Mouse (Mus musculus): ENCODE data around the gene St6gal1.

The St6gal1 gene

DNA sequence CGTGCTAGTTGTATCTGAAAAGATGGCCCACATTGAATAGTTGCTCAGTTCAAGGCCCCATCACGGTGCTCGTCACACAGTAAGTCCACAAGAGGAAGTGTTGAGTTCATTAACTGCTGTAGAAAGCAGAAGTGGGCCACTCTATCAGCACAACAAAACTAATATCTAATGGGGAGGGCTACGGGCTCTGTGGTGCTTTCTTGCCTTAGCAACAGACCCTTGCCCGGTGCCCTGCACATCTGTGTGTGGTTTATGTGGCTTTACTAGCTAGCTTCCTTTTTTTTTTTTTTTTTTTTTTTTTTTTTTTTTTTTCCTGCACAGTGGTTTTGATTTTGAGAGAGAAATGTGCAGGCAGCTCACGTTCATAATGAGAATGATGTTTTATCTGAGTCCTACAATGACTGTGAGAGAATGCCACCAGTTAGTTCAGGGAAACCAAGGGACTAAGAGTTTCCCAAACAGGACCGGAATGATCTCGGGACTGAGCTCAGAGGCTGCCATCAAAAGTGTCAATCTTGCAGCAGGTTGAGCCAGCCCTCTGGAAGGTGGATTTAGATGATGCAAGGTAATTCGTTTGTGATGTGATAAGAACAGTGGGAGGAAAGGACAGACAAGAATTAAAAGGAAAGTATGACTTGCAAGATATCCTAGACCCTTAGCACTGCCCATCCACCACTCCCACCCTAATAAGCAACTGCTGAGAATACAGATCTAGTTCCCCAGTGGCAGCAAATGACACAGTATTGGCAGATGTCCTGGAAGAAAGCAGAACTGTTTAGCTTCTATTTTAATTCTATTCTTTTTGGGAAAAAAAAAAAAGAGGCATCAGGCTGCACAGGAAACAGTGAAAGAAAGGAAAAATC lies 55.6 kb downstream of the St6gal1 start:
- DNase-seq: no peak

DNA sequence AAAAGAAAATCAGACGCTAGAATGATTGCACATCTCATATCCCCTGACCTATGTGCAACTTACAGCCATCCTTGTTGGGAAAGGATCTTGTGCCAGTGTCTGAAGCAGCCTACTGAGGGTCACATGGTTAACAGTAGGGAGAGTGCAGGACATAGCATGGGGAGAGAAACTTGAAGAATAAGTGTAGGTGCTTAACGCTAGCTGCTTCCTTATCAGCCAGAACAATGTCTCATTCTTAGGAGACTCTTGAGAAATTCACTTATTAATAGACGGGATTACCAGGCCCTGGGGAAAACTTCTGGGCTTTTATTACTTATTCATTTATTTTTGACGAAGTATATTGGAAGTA lies 56.2 kb downstream of the St6gal1 start:
- no peak for DNase-seq

DNA sequence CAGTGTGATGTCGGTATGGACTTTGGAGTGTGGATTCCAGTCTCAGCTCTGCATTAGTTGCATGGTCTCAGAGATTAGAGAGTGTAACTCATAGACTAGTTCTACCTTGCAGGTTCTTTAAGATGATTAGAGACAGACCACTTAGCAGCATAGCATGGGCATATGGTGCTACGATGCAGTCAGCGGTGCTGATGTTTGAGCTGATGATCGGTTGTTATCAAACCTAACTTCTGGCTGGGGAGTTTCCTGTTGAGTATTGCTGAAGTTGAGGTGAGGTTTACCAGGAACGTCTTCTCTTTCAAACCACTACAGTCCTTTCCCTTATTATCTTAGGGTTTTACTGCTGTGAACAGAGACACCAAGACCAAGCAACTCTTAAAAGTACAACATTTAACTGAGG lies 57.7 kb downstream of the St6gal1 start:
- no peak for DNase-seq

DNA sequence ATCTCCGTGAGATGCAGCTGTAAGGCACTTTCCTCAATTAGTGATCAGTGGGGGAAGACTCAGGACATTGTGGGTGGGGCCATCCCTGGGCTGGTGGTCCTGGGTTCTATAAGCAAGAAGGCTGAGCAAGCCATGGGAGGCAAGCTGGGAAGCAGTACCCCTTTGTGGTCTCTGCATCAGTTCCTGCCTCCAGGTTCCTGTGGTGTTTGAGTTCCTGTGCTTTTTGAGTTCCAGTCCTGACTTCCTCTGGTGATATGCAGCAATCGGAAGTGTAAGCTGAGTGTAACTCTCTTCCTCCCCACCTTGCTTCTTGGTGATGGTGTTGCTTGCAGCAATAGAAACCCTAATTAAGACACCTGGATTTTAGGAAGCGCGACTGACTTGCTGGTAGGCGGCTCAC lies 58.4 kb downstream of the St6gal1 start:
- DNase-seq: no peak

DNA sequence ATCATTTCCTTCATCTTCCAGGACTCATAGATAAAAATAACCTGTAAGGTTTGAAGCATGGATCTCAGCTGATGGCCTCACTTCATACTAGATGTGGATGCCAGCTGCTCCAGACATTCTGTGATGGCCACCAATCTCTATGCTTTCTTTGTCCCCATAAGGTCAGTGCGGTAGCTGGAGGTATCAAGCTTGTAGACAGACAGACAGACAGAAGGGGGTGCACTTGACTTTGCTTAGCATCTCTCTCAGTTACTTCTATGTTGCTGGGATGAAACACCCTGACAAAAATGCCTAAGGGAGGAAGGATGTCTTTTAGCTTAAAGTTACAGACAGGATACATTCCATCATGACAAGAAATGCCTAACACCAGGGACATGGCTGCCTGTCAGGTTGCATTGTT lies 59.1 kb downstream of the St6gal1 start:
- no peak for DNase-seq

DNA sequence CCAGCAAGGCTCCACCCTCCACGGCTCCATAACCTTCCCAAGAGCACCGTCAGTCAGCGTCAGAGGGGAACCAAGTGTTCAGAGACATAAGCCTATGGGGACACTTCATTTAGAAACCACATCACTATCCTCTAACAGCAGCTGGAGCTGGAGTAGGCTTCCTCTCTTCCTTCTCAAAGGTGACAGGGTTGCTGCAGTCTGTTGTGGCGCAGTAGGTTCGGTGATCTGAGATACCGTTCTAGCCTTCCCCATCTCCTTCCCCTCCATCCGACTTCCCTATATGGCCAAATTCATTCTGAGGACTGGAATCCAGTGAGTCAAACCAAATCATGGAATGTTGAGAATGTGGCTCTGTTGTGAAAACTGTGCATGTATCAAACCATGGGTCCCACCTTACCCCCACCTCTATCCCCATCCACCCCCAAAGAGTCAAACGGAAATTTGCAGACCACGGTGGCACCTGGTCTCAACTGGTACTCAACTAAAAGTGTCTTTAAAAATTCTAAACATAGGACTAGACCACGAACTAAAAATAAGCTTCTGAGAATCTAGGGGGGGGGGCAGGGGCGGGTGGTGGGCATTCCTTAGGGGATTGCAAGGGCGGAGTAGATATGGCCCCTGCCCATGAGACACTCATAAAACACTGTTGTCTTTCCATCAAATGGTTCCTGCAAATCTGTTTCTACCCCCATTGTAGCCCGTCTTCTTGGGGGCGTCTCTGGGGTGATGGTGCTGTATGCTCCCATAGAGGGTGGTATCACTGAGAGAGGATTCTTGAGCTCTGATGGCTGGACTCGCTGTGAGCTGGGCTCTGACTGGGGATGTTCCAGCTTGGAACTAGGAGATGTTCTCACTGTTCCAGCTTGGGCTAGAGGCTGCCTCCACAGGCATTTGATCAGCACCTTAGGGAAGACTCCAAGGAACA lies 60.2 kb downstream of the St6gal1 start:
- no peak for DNase-seq

DNA sequence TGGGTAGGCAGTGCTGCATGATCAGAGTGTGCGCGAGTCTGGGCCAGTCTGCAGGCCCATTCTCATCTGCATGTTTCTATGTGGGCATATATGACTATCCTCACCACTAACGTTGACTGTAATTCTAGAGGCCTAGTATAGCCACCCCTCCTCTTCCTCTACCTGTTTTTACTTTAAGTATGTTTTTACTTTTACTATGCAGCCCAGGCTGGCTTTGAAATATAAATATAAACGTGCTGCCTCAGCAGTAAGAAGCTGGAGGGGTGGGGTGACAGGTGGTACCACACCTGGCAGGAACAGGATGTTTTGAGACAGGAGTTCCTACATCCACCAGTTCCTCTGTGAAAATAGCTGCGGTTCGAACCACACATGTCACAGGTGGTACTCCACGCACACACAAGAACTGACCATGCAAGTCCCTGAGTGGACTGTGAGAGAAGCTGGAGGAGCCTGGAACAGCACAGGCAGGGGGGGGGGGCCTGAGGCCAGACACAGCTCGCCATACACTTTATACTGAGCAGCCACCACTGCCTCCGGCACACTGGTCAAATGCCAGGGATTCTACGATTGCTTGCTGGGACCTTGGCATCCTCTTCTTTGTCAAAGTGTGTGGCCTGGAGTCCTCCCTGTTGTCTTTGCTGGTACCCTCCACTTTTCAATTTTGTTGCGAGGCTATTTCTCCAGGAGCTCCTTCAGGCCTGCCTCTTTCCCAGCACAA lies 62.0 kb downstream of the St6gal1 start:
- DNase-seq: no peak

DNA sequence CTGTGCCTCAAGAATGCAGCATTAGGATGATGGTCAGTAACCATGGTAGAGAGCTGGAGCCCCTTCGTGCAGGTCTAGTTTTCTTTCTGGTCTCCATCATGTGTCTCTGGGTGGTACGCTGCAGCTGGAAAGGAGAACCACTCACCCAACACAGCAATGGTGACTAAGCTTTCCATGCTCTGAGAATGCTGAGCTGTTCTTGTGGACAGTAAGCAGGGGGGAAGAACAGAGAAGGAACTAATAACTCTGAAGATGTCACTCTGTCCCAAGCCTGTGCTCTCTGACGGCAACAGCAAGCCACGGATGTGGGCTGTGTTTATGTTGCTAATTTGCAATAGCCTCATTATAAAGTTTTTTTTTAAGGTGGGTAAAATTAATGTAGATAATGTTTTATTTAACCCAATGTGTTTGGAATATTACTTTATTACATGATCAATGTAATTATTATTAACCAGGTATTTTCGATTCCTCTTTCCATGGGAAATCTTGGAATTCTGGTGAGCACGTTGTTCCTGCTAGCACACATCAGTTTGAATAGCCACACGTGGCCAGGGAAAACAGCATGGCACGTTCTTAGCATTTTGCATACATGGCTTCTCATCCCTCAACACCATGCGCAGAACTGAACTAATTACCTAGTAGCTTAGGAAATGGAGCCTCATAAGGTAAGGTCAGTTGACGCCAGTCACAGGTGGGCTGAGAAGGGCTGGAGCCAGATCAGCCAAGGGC lies 62.9 kb downstream of the St6gal1 start:
- DNase-seq: no peak

DNA sequence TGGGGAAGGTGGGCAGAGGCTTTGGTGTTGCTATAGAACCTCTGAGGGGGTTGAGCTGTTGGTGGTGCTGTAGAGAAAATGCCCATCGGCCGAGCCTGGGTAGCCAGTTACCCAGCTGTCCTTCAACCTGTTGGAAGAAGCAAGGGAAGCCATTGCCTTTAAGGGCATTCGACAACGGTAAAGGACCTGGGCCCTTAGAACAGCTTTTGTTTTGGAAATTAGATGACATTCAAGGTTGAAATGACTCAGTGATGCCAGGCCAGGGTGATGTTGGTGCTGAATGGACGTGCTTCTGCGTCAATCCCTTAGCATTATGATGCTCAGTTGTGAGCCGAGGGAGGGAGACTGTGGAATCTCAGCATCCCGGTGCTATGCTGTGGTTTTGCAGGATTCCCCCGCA lies 63.6 kb downstream of the St6gal1 start:
- no peak for DNase-seq

DNA sequence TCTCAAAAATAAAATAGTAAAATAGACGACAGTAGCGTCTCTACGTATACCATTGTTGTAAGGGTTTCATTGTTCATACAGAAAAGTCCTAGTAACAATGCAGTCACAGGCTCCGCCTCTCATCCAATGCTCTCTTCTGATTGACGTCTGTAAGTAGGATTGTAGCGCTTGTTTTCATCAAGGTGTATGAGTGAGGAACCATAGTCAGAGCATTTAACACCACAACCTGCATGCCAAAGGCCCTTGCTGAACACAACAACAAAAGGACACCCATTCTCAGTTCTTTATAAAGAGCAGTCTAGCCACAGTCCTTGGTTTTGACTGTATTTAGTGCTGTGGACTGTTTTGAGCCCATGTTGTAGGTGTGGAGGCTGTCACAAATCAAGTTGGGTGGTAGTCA lies 64.9 kb downstream of the St6gal1 start:
- no peak for DNase-seq

DNA sequence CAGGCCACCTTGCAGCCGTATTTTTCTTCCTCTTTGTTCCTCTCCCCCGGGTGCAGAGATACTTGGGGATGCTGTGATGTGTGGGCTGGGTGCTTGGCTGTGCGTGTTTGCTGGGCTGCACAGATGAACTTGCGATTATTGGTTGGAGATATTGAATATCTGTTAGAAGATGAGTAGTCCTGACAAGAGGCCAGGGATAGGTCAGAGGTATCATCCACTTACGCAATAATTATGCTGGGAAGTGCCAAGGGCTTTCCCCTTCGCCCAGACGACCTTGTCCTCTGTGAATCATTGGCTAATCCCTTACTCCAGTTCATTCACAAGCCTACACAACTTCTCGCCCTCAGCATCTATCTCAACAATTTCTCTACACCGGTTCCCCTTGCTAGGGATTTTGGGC lies 65.6 kb downstream of the St6gal1 start:
- DNase-seq: peak in 1 of 2 experiments; percentile 13

DNA sequence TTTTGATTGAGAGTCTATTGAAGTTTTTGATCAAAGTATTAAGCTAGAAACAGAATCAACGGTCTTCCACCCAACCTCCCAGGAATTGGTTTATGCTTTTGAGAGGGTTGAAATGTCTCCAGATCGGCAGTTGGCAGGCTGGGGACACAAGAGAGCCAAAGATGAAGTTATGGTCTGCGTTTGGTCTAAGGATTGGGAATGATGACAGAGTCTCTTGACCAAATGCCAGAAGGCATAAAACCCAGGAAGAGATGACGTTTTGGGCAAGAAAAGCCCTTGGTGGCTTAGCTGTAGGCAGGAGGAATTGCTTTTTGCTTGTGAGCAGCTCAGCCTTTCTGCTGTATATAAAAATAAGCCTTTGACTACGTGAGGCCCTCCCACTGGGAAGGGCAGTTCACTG lies 67.0 kb downstream of the St6gal1 start:
- no peak for DNase-seq

DNA sequence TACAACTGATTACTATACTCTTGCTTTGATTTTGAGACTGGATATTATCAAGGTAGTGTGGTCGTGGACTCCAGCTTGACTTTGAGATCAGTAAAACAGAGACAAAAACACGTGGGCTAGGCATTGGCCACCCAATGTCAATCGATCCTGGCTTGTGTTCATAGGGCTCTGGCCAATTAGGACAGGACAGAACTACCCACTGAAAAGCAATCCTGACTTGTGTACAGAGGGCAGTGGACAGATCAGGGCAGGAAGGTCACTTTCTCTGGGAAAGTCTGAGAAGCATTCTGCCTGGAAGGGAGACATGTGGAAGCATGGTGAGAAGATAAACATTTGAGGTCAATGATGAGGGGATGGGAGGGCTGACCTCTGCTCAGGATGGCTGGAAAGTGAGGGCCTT lies 69.7 kb downstream of the St6gal1 start:
- no peak for DNase-seq

DNA sequence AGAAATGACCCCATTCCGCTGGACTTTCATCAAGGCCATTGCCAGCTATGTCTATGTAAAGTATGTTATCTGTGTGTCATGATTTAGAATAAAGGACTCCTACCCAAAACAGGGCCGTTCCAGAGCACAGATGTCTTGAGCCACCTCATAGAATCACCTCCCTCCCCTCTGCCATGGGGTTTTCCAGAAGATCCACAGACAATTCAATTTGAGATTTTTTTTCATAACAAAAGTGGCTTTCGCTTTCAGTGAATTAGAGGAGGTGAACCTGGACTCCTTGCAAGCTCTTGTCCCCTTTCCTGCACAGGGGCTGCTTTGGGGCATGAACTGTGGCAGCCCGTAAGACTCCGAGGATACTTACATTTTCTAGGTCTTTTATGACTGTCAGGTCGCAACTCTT lies 70.2 kb downstream of the St6gal1 start:
- no peak for DNase-seq

DNA sequence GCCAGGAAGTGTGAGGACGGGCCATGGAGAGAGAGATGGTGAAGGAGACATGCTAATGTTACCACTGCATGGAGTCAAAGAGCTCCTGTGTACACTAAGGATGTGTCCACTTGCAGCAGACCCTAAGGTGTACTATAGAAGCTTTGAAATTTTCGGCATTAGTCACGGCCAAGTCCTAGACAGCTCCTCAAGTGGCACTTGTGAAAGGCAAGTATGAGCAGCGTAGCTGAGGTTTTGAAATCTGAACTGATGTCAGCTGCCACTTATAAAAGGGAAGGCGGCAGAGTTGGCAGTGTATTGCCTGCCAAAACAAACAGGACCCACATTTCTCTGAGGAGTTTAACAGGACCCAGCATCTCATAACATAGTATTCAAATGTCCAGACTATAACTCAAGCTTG lies 71.2 kb downstream of the St6gal1 start:
- no peak for DNase-seq

DNA sequence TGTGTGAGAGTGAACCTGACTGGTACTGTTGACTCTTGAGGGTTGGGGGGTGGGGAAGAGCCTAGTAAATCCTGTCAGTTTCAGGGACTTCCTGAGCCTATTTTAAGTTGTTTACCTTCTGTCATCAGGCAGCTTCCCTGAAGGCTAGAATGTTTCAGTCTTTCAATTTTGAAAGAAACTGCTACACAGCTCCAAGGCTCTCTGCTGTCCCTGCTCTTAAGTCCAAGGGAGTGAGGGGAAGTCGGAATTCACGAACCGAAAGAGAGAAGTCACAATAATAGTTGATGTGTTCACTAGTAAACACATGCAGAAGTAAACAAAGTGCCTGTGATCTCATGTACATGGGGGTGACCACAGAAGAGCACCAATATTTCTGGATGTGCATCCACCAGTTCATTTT lies 72.2 kb downstream of the St6gal1 start:
- no peak for DNase-seq

DNA sequence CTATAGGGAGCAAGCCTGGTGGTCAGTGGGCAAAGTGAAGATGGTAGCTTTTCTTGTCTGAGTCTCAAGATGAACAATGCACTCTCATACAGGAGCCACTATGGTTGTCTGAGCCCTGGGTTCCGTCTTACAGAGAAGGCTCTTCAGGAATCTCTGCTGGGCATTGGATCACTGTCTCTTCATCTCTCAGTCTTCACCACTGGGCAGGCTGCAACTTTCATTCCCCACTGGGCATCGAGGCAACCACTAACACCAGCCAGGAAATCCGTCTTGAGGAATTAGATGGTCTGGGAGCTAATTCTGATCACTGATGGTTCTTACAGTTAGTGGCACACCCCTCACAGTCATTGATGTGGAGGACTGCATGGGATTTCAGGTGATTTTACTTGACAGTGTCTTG lies 73.9 kb downstream of the St6gal1 start:
- no peak for DNase-seq

DNA sequence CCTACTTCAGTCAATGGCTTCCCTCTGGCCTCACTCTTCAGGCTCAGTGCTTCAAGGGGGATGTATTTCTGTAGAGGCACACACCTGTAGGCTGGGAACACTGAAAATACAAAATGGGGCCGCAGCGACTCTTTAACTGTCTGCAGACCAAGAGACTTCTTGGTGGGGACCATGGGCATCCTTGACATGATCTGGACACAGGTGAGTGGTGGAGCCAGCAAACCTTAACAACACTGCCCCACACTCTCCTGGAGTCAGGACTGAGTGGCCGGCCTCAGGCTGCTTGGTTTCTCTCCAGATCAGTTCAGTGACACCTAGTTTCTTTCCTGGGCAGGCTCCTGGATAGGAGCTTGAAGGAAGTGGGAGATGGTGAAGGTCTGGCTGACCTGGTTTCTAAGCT lies 74.4 kb downstream of the St6gal1 start:
- DNase-seq: no peak

DNA sequence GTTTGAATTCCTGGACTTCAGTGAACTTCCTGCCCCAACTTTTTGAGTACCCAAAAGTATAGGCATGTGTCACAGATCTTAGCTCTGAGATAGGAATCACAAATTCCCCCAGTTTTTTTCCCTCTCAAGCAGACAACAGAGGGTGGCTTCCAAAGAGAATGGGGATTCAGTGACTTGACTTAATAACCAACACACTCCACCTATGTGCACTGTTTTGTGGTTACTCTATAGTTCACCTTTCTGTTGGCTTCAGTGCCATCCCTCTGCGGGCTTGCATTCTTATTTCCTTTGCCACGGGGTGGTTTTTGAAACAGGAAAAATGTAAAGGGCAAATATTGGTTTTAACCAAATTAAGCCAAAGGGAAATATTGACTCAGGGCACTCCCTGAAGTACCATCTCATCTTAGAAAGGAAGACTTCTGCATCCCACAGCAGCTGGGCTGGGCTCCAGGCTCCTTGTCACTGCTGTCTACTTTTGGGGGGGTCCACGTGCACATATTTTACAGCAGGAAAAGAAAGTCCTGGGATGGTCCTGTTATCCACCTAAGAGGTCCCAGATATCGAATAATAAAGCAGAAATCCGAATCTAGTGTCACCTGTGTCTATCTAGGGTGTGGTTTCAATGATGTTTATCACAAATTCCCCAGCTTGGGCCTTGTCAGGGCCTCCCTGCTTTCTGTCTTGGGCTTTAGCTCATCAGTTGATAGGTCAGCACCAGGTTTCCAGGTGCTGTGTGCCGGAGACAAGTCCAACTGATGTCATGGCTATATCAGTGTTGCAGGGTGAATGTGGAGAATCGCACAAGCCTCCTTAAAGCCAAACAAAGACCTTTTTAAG lies 75.6 kb downstream of the St6gal1 start:
- no peak for DNase-seq

DNA sequence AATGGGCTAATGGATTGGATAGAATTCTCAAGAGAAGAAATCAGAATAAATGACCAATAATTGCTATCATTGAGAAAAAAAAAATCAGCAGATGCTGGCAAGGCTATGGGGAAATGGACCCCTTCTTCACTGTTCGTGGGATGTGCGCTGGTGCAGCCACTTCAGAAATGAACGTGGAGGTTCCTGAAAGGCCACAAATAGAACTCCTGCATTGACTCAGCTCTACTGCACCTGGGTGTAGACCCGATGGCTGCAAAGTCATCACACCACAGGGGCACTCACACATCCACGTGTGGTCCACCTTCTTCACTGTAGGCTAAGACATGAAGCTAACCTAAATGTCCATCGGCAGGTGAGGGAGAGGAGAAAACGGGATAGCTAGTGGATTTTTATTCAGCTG lies 77.2 kb downstream of the St6gal1 start:
- no peak for DNase-seq

DNA sequence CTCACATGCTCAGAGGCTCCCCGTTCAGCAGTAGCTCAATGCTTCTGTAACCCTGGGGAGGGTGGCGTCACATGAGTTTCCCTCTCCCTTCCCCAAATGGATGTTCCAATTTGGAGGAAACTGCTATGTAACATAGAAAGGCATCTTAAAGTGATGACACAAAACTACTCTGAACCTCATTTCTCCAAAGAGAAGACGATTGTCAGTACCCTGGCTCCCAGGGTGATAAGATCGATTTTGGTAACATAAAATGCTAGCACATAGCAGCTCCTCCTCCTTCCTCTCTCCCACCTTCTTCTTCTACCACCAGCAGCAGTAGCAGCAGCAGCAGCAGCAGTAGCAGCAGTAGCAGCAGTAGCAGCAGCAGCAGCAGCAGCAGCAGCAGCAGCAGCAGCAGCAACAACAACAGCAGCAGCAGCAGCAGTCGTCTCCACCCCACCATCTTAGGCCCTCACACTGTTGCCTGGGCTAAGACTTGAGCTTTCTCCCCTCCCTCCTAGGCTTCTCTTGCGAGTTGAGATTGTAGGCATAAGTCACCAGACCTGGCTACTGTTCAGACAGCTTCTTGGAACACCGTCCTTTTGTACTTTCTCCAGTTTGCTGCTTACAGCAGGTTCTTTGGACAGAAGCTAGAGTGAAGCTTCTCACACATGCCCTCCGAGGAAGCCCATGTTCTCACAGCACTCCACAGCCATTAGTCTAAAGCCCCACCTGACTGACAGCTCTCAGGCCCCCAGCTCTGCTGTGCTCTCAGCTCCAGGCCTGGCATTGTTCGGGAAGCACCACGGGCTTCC lies 81.5 kb downstream of the St6gal1 start:
- DNase-seq: no peak
